Mouse (Mus musculus) T-helper 1 cell (primary cell): ENCODE results near the gene Gm4952.
"Not testable (repeated sequence)": the region's sequence is repeated elsewhere in the genome, so short reads cannot be mapped to it uniquely, and the experiment has no call there.

Experiments
- in situ Hi-C: fragments of 300-600 bp; cut with MboI, MseI; formaldehyde crosslinking; loops from one replicate; pipeline ENCODE4 v1.15.1; 2025; ENCODE audit warnings: high pct_unique_total_duplicates

The Gm4952 gene

GRCm38 (mm10) chr19:12598674-12599073, 1.1 kb upstream of the Gm4952 start:
- in situ Hi-C loops = no loop called here

GRCm38 (mm10) chr19:12600684-12601480, 1.1 kb downstream of the Gm4952 start:
- in situ Hi-C loops = no loop called here

- in situ Hi-C loops = no loop called here
These were observed 8.6 kb downstream of the Gm4952 start for GRCm38 (mm10) chr19:12608336-12608735.

GRCm38 (mm10) chr19:12613646-12614045, 13.9 kb downstream of the Gm4952 start:
- in situ Hi-C loops = loop anchor here (10.0 kb wide), 1 partner anchor 211 kb away; no protein-coding TSS in a partner anchor

- in situ Hi-C loops = loop anchor here (25.0 kb wide), 1 partner anchor 729 kb away; the partner anchor contains the start of gene Olfr1467
These were observed 33.4 kb downstream of the Gm4952 start, which contains the start of gene Glyat for GRCm38 (mm10) chr19:12633176-12633575. Gene Glyat (plus strand): TSS chr19:12633308.

GRCm38 (mm10) chr19:12634259-12634658, 34.5 kb downstream of the Gm4952 start:
- in situ Hi-C loops = loop anchor here (25.0 kb wide), 1 partner anchor 728 kb away; the partner anchor contains the start of gene Olfr1467

GRCm38 (mm10) chr19:12634963-12635362, 35.2 kb downstream of the Gm4952 start:
- in situ Hi-C loops = loop anchor here (25.0 kb wide), 1 partner anchor 727 kb away; the partner anchor contains the start of gene Olfr1467

GRCm38 (mm10) chr19:12636863-12637262, 37.1 kb downstream of the Gm4952 start:
- in situ Hi-C loops = loop anchor here (25.0 kb wide), 1 partner anchor 725 kb away; the partner anchor contains the start of gene Olfr1467

- in situ Hi-C loops = loop anchor here (25.0 kb wide), 1 partner anchor 724 kb away; the partner anchor contains the start of gene Olfr1467
These were observed 38.3 kb downstream of the Gm4952 start for GRCm38 (mm10) chr19:12638049-12638448.

- in situ Hi-C loops = loop anchor here (25.0 kb wide), 1 partner anchor 713 kb away; the partner anchor contains the start of gene Olfr1467
These were observed 49.7 kb downstream of the Gm4952 start for GRCm38 (mm10) chr19:12649511-12649910.

- in situ Hi-C loops = no loop called here
These were observed 66.4 kb downstream of the Gm4952 start for GRCm38 (mm10) chr19:12666156-12666555.

- in situ Hi-C loops = not testable (repeated sequence)
These were observed 68.8 kb downstream of the Gm4952 start for GRCm38 (mm10) chr19:12668601-12669000.

GRCm38 (mm10) chr19:12670139-12670538, 70.4 kb downstream of the Gm4952 start, which contains the start of gene Olfr1442:
Gene Olfr1442 (plus strand): TSS chr19:12670439.
- in situ Hi-C loops = no loop called here

GRCm38 (mm10) chr19:12671051-12671450, 71.3 kb downstream of the Gm4952 start:
- in situ Hi-C loops = no loop called here

GRCm38 (mm10) chr19:12677812-12678211, 78.0 kb downstream of the Gm4952 start, which contains the start of gene Olfr1443:
Gene Olfr1443 (plus strand): TSS chr19:12678112.
- in situ Hi-C loops = loop anchor here (25.0 kb wide), 1 partner anchor 1134 kb away; the partner anchor contains the start of gene Olfr1499
